13 mouse cellular contexts compared by ENCODE assay signal in genomic region chr4:140154484-140154883, GRCm38 (mm10).
A peak's percentile ranks its signal among the peaks of the same experiment; 100 is the strongest.
DNase-seq lines count a peak whose midpoint lies in the region; ATAC-seq and TF ChIP-seq lines count a peak whose summit lies in the region.
"Had no signal": no experiment of that assay in that cellular context is flagged by ENCODE, and none has a peak within 500 bp of the region (broad histone marks: within the 10 kb centered on the region; RNA-seq: fewer than 3 reads in every experiment).

No protein-coding gene starts in this region.

- H3K4me2 ChIP-seq in hindbrain, embryonic 11.5 days (replicated peaks; ENCODE audit: low read depth, low read length), result no peak overlapping the region
- no peak overlapping the region for H3K4me2 ChIP-seq in midbrain, embryonic 15.5 days
- H3K4me2 ChIP-seq: heart, embryonic 12.5 days had no signal

- 42% methylated on average over 5 of the region's 5 CpGs for WGBS in hindbrain, embryonic 11.5 days
- 19% methylated on average over 5 of the region's 5 CpGs for WGBS in midbrain, embryonic 15.5 days

- no peaks in the 10 kb centered on the region for H3K9me3 ChIP-seq in hindbrain, embryonic 11.5 days (ENCODE audit: control insufficient read depth, low read length)
- no peaks in the 10 kb centered on the region for H3K9me3 ChIP-seq in midbrain, embryonic 15.5 days
- H3K9me3 ChIP-seq: heart, embryonic 12.5 days had no signal

- peak; percentile 55 for ATAC-seq in hindbrain, embryonic 11.5 days (ENCODE audit: low FRiP score)
- ATAC-seq in midbrain, embryonic 15.5 days (replicated peaks), result peak; percentile 81

- H3K27me3 ChIP-seq in hindbrain, embryonic 11.5 days (ENCODE audit: control insufficient read depth, insufficient read depth, low read length), result no peaks in the 10 kb centered on the region
- no peaks in the 10 kb centered on the region for H3K27me3 ChIP-seq in midbrain, embryonic 15.5 days (replicated peaks)

- no peak overlapping the region for H3K9ac ChIP-seq in hindbrain, embryonic 11.5 days (ENCODE audit: low read depth, low read length)
- no peak overlapping the region for H3K9ac ChIP-seq in midbrain, embryonic 15.5 days
- H3K9ac ChIP-seq: heart, embryonic 12.5 days; liver, embryonic 14.5 days had no signal

- peak overlapping the region; percentile 55; the same call in 1 of the 2 replicates for H3K27ac ChIP-seq in cortical plate, adult 2 months (ENCODE audit: insufficient read depth, low read length)
- peak overlapping the region; percentile 53 for H3K27ac ChIP-seq in hindbrain, embryonic 11.5 days (ENCODE audit: low read depth, low read length)
- H3K27ac ChIP-seq in midbrain, embryonic 15.5 days, result peak overlapping the region; percentile 70
- H3K27ac ChIP-seq: liver, embryonic 14.5 days had no signal

- TF ChIP-seq POLR2A in cortical plate, adult 2 months (IDR thresholded peaks at IDR 0.05; ENCODE audit: extremely low read depth, insufficient read depth, low read length), result no peak

- no peaks in the 10 kb centered on the region for H3K4me1 ChIP-seq in cortical plate, adult 2 months (ENCODE audit: control insufficient read depth, insufficient read depth, low read length)
- H3K4me1 ChIP-seq in hindbrain, embryonic 11.5 days (replicated peaks; ENCODE audit: control insufficient read depth, insufficient read depth, low read length), result peaks cover 2% of the 10 kb centered on the region
- H3K4me1 ChIP-seq in midbrain, embryonic 15.5 days, result peaks cover 16% of the 10 kb centered on the region

- no peaks in the 10 kb centered on the region for H3K36me3 ChIP-seq in hindbrain, embryonic 11.5 days (ENCODE audit: control insufficient read depth, insufficient read depth, low read length)
- H3K36me3 ChIP-seq in midbrain, embryonic 15.5 days (replicated peaks), result no peaks in the 10 kb centered on the region
- H3K36me3 ChIP-seq: heart, embryonic 12.5 days had no signal

- H3K4me3 ChIP-seq in cortical plate, adult 2 months (ENCODE audit: insufficient read depth, low read length), result no peak overlapping the region
- no peak overlapping the region for H3K4me3 ChIP-seq in hindbrain, embryonic 11.5 days (ENCODE audit: low read depth, low read length)
- H3K4me3 ChIP-seq in midbrain, embryonic 15.5 days, result no peak overlapping the region
- H3K4me3 ChIP-seq: heart, embryonic 12.5 days had no signal

- no peak for TF ChIP-seq CTCF in cortical plate, adult 2 months (IDR thresholded peaks at IDR 0.05; ENCODE audit: extremely low read depth, insufficient read depth, low read length)

- DNase-seq in frontal cortex, postnatal 10 days (ENCODE audit: low spot score in 2 of 2), result peak; percentile 59 to 67
- no peak for DNase-seq in frontal cortex, postnatal 25 days (ENCODE audit: low spot score in 2 of 2)
- no peak for DNase-seq in hindbrain, embryonic 11.5 days (ENCODE audit: low spot score)
- no peak for DNase-seq in retina, postnatal 1 day
- DNase-seq in kidney, postnatal 14 days, result no peak
- no peak for DNase-seq in left cerebral cortex, adult 11 months (ENCODE audit: low spot score)
- DNase-seq: cerebellum, adult 11 months; spleen, adult 18-20 months; thymus, postnatal 25 days had no signal

Comparison
In these comparisons a context has a peak if more than half of its experiments do, and no peak if none do; other contexts are left out.
1. DNase-seq: peak in frontal cortex, postnatal 10 days (2 of 2); none in frontal cortex, postnatal 25 days (0 of 2), hindbrain, embryonic 11.5 days (single experiment), retina, postnatal 1 day (single experiment), kidney, postnatal 14 days (single experiment) and left cerebral cortex, adult 11 months (single experiment).
2. Peak in every context shown above with its lines, with median percentiles within 50 percentile points of each other: H3K27ac ChIP-seq.